Mouse (Mus musculus) heart, embryonic 15.5 days (tissue): ENCODE results near the gene Olfr272. TPM values are rescaled to one million over a fixed set of nuclear protein-coding genes. Genes with fewer than 3 reads are reported as not detected.

Experiments
- polyA plus RNA-seq: library from polyadenylated mRNA; unstranded; fragments of >200 nt; fragmentation: Nextera tagmentation; extraction: Ambion mirVana; gene quantifications from 2 replicates; pipeline ENCODE4 v1.2.1, GENCODE M21; 2015

The Olfr272 gene
- polyA plus RNA-seq, 1 experiment from 2014 or later = not detected

Other genes starting within 250 kb of the Olfr272 start
- gene Olfr275, start 104.6 kb downstream of the Olfr272 start, polyA plus RNA-seq = not detected in 2 replicates
- not detected in 2 replicates for gene Olfr273, start 59.9 kb downstream of the Olfr272 start, polyA plus RNA-seq
- not detected in 2 replicates for gene Olfr270, start 45.4 kb upstream of the Olfr272 start, polyA plus RNA-seq
- not detected in 2 replicates for gene Nipsnap3a, start 70.1 kb upstream of the Olfr272 start, polyA plus RNA-seq
- 60.6 and 61.6 TPM in 2 replicates for gene Nipsnap3b, start 92.7 kb upstream of the Olfr272 start, polyA plus RNA-seq
- 4.4 and 5.7 TPM in 2 replicates for gene Abca1, start 240.7 kb upstream of the Olfr272 start, polyA plus RNA-seq